Mouse (Mus musculus): ENCODE results near the gene Lonp1.
"Not testable (repeated sequence)": the region's sequence is repeated elsewhere in the genome, so short reads cannot be mapped to it uniquely, and the experiment has no call there.

Lonp1 gene

DNA sequence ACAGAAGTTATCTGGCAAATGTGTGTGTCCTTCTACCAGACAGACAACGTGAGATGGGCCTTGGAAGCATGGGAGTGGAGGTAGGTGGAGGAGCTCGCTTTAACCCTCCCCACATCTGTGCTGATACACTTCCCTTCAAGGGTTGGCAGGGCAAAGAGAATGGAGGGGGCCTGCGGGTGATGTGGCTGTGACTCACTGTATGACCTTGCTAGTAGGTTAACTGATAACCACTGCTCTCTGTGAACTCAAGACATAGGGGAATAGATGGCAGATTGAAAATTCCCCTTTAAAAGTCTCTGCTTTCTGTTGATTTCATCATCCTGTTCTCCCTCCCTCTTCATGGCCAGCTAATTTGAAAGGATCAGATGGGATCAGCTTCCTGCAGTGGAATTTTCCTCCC is 1.2 kb downstream of the Lonp1 start:
- DNase-seq (ENCODE audit: low read depth, low spot score), result no peak

- no peak for DNase-seq (ENCODE audit: low read depth, low spot score)
These were observed 9.1 kb downstream of the Lonp1 start for GRCm38 (mm10) chr17:56617628-56618027.

DNA sequence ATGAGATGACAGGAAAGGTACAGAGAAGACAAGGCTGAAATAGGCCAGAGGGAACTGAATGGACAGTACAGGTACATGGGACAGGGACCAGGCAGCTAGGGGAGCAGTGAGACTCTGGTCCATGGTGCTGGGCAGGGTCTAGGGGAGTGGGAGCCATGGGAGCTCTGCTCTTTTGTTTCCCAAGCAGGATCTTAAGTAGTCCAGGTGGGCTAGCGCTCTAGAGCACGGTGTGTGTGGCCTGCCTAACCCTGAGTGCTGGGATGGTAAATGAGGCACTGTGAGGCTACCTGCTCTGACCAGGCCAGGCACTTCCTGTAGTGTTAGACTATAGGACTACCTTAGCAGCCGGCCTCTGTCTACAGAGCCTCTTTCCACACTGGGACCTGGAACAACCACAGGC is 10.0 kb downstream of the Lonp1 start:
- DNase-seq (ENCODE audit: low read depth, low spot score), result no peak

DNA sequence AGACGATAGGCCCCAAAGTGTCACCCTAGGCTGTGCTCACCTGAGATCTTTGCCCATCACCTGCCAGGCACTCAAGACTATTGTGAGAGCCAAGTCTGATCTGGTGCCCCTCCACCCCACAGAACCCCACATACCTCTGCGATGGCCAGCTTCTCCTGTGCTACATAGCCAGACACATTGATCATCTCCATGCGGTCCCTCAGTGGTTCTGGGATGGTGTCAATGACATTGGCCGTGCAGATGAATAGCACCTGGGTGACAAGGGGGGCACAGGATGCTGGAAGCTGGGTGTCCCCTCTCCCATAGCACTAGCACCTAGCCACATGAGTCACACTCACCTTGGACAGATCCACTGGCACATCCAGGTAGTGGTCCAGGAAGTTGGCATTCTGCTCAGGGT is 10.9 kb downstream of the Lonp1 start:
- DNase-seq (ENCODE audit: low read depth, low spot score), result no peak

DNA sequence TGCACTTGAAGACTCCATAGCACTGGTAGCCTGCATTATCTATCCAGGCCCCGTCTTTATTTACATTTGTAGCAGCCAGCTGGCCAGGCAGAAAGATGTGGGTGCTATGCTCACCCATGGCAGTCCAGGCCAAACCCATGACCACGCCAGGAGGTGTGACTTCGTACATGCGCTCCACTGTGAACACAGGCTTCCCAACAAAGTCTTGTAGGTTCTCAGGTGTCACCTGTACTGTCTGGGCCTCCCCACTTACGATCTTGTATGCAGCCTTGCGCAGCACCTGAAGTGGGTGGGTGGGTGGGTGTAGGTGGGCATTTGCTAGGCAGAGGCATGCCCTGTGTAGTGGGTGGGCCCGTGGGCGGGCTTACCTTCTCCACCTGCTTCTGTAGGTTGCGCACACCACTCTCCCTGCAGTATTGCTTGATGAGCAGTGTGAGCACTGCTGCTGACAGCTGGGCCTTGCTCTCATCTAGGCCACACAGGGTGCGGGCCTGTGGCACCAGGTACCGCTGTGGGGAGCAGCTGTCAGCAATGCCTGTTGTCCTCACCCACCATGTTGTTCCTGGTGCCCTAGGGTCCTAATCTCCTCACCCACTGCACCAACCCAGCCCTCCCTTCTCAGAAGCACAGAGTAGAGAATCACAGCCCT is 11.4 kb downstream of the Lonp1 start:
- DNase-seq (ENCODE audit: low read depth, low spot score), result no peak

- DNase-seq (ENCODE audit: low read depth, low spot score), result no peak
These were observed 12.1 kb downstream of the Lonp1 start for GRCm38 (mm10) chr17:56614391-56615135.

GRCm38 (mm10) chr17:56613893-56614292 is 12.8 kb downstream of the Lonp1 start:
- DNase-seq (ENCODE audit: low read depth, low spot score), result not testable (repeated sequence)

DNA sequence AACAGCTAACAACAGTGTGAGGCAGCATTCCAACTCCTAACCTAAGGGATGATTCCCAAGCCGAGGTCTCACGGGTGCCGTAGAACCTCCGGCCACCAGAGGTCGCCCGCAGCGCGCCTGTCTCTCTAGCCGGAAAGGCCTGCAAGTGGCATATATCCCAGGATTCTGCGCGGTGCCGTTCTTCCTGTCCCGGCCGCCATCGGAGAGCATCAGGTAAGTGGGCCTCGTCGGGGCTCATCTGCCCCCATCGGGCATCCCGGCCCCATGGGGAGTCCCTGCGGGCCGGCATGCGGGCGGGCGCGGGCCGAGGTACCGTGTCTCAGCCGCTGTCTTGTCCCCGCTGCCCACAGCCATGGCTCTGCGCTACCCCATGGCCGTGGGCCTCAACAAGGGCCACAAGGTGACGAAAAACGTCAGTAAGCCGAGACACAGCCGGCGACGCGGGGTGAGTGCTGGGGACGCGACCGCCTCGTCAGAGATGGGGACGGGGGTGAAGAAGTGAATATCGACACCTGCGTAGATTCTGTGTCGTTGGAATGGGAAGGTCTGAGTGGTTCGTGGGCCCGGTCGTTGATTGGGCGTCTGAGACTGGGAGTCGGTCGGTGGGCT is 13.3 kb downstream of the Lonp1 start, which contains the start of gene Rpl36:
Gene Rpl36 (plus strand): TSS at position 181 of the 609 bp plus-strand sequence.
- peak; percentile 93 for DNase-seq (ENCODE audit: low read depth, low spot score)

DNA sequence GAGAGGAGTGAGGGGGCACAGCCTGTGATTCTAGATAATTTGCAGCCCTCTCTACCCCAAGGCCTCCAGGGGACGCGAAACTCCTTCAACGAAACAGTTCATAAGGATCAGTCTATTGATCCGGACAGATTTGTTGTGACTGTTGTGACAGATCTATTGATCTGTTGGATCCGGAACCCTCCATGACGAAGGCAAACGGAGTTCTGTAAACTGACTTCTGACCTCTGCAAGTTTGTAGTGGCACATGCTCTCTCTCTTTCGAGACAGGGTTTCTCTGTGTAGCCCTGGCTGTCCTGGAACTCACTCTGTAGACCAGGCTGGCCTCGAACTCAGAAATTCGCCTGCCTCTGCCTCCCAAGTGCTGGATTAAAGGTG is 14.1 kb downstream of the Lonp1 start:
- not testable (repeated sequence) for DNase-seq (ENCODE audit: low read depth, low spot score)

GRCm38 (mm10) chr17:56611861-56612564 is 14.7 kb downstream of the Lonp1 start:
- peak; percentile 35 for DNase-seq (ENCODE audit: low read depth, low spot score)

- DNase-seq (ENCODE audit: low read depth, low spot score), result no peak
These were observed 15.4 kb downstream of the Lonp1 start for GRCm38 (mm10) chr17:56611323-56611722.

GRCm38 (mm10) chr17:56609452-56610171 is 17.1 kb downstream of the Lonp1 start, which contains the start of gene 2410015M20Rik:
Gene 2410015M20Rik, minus strand, starts transcription at chr17:56609771.
- DNase-seq (ENCODE audit: low read depth, low spot score), result peak; percentile 93

DNA sequence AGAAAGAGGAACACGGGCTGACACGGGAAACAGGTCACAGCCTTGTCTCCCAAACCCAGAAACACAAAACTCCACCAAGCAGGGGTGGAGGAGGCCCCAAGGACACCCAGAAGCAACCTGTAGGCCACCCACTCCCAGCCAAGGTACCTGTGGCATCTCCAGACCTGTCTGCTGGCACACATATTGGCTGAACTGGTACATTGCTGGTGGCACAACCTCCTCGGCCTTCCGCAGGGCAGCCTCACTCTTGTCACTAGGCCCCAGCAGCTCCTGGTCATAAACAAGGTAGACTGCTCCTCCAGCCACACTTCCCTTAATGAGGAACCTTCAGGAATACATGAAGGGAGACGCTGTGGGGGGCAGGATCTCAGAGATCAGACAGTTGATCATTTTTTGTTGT is 18.0 kb downstream of the Lonp1 start:
- no peak for DNase-seq (ENCODE audit: low read depth, low spot score)

DNA sequence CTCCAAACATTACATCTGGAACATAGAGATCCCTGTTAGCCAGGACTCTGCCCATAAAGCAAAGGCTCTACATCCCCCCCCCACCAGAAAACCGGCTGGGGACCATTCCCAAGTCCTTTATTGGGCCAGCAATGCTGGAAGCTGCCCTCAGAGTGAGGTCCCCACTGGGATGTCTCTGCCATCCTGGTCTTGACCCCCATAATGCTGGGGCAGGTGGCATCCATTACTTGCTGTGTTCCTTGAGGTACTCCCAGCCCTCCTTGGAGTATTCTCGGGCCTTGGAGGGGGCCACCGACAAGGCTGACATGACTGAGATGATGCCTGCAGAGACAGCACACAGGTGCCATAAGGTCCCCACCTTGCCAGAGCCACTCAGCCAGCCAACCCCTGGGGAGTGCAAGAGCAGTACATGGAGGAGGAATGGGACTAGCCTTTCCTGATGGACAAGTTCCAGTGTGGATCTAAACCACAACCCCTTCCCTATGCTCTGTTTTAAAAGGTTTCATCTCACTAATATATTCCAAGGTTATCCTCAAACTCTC is 19.1 kb downstream of the Lonp1 start:
- no peak for DNase-seq (ENCODE audit: low read depth, low spot score)

- DNase-seq (ENCODE audit: low read depth, low spot score), result no peak
These were observed 21.3 kb downstream of the Lonp1 start for GRCm38 (mm10) chr17:56605431-56605830.

- DNase-seq (ENCODE audit: low read depth, low spot score), result no peak
These were observed 22.3 kb downstream of the Lonp1 start for GRCm38 (mm10) chr17:56604422-56604821.

- no peak for DNase-seq (ENCODE audit: low read depth, low spot score)
These were observed 22.7 kb downstream of the Lonp1 start for GRCm38 (mm10) chr17:56604070-56604380.

DNA sequence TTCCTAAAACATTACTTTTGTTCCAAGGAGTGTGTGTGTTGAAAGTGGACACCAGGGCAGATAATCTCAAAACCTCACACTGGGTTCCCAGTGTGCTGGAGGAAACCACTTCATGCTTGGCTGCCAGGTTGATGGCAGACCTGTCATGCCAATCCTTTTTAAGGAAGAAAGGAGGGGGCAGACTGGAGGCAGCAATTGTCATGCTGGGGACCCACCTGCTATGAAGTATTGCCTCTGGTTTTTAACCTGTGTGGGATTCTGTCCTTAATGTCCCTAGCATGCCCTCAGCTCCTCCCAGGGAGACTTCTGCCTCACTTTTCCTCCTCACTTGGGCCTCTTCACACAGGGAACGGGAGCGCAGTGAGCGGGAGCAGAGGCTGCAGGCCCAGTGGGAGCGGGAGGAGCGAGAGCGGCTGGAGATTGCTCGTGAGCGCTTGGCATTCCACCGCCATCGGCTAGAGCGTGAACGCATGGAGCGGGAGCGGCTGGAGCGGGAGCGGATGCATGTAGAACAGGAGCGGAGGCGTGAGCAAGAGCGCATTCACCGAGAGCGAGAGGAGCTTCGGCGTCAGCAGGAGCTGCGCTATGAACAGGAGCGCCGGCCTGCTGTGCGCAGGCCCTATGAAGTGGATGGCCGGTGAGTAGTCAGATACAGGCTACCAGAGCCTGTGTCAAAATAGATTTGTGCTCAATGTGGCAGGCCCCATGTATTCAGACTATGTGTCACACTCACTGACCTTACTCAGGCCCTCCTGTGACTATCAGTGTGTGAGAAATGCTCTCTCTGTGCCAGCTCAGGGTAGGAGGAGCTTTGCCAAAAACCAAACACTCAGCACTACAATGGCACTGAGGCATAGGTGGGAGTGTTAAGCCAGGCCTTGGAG is 23.3 kb downstream of the Lonp1 start:
- no peak for DNase-seq (ENCODE audit: low read depth, low spot score)

- no peak for DNase-seq (ENCODE audit: low read depth, low spot score)
These were observed 33.0 kb downstream of the Lonp1 start for GRCm38 (mm10) chr17:56593527-56594271.

DNA sequence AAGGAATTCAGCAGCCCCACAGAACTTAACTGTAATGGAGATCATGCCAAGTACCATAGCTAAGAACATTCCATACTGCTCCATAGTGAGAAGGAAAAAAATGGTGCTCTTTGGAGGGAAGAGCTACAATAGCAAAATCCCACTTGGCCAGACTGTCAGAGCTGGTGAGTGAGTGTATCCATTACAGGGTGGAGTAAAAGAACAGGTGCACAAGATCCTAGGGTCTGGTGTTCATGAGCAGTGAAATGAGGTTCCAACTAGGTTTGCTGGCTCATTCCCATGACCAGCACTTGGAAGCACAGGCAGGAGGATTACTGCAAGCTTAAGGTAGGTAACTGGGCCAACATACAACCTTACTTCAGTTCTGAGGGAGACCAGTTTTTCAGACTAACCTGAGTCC is 34.1 kb downstream of the Lonp1 start:
- no peak for DNase-seq (ENCODE audit: low read depth, low spot score)
